Mouse (Mus musculus) kidney, embryonic 16.5 days (tissue): ENCODE data around the gene Ism1. TPM values are rescaled to one million over a fixed set of nuclear protein-coding genes. Genes with fewer than 3 reads are reported as not detected.
A peak's percentile ranks its signal among the peaks of the same experiment; 100 is the strongest.

Experiments
- ATAC-seq: fragments of 200-750 bp; cut with Nextera tagmentation; 2 replicates; pipeline ENCODE4 v1.8.0; 2017; ENCODE audit warnings: moderate TSS enrichment; ENCODE audit not compliant: low FRiP score, low TSS enrichment
- H3K27ac ChIP-seq: fragments of 300-500 bp; sonication (generic); 2 replicates; pipeline ENCODE4 v1.5.1; 2014; ENCODE audit warnings: low read length
- H3K27me3 ChIP-seq: fragments of 300-500 bp; sonication (generic); 2 replicates; pipeline ENCODE4 v1.6.1; 2014; ENCODE audit warnings: low read length, control low read depth, mixed read lengths; ENCODE audit not compliant: insufficient read depth
- H3K36me3 ChIP-seq: fragments of 300-500 bp; sonication (generic); 2 replicates; pipeline ENCODE4 v1.6.1; 2014; ENCODE audit warnings: low read length, control low read depth, mixed read lengths; ENCODE audit not compliant: insufficient read depth
- H3K4me1 ChIP-seq: fragments of 300-500 bp; sonication (generic); 2 replicates; pipeline ENCODE4 v1.6.1; 2014; ENCODE audit warnings: low read length, control low read depth, mixed read lengths; ENCODE audit not compliant: insufficient read depth
- H3K4me2 ChIP-seq: fragments of 300-500 bp; sonication (generic); replicated peaks from 2 replicates; pipeline ENCODE4 v1.6.1; 2014; ENCODE audit warnings: low read depth, low read length
- H3K4me3 ChIP-seq: fragments of 300-500 bp; sonication (generic); 2 replicates; pipeline ENCODE4 v1.5.1; 2014; ENCODE audit warnings: mild to moderate bottlenecking, low read length
- H3K9ac ChIP-seq: fragments of 300-500 bp; sonication (generic); replicated peaks from 2 replicates; pipeline ENCODE4 v1.6.1; 2014; ENCODE audit warnings: low read length
- H3K9me3 ChIP-seq: fragments of 300-500 bp; sonication (generic); 2 replicates; pipeline ENCODE4 v1.6.1; 2016; ENCODE audit warnings: low read length, control low read depth
- WGBS: fragments of 180-500 bp; shearing (Covaris S2); extraction: QIAGEN DNeasy Blood & Tissue Kit; methylation state at CpG from one replicate; pipeline ENCODE4 v1.1.7; 2014; 5-methylcytosine and 5-hydroxymethylcytosine counted together
- polyA plus RNA-seq: library from polyadenylated mRNA; unstranded; fragments of >200 nt; fragmentation: Nextera tagmentation; extraction: Ambion mirVana; gene quantifications from 2 replicates; pipeline ENCODE4 v1.2.1, GENCODE M21; 2015

The Ism1 gene
- polyA plus RNA-seq, 1 experiment from 2014 or later: 3.5 TPM

DNA sequence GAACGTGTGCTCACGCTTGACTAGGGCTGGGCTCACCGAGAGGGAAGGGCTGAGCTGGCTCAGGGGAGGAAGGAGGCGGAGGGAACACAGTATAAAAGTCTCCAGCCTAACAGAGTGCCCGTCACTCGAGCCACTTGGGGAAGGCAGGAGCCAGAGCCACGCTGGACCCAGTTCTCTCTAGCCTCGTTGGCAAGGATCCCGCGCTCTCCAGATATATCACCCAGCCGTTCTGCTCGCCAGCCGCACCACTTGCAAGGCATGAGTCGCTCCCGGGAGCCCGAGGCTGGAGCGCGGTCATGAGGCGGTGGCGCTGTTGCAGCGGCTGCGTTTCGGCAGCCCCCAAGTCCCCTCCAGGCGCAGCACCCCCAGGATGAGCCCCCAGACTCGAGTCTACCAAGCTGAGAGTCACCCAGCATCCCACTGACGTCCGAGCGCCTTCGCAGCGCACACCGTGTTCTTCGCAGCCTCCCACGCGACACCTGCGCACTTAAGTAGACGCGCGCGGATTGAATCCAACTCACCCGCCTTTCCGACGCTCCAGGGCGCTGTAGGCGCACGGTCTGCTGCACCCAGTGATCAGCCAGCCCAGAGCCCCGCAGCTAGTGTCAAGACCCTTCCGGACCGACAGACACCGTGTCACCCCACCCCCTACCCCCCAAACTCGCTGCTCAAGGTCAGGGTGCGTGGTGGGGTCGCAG, 764 bp upstream of the Ism1 start:
- H3K27me3 ChIP-seq: peaks cover 9% of the 10 kb centered on the region
- H3K4me2 ChIP-seq: peak overlapping the region; percentile 100
- under 1% methylated on average over 52 of the region's 52 CpGs for WGBS
- peak overlapping the region; percentile 82 for H3K9ac ChIP-seq
- H3K9me3 ChIP-seq: no peaks in the 10 kb centered on the region
- ATAC-seq: peak; percentile 88
- no peaks in the 10 kb centered on the region for H3K36me3 ChIP-seq
- peak overlapping the region; percentile 75 for H3K27ac ChIP-seq
- H3K4me1 ChIP-seq: peaks cover 20% of the 10 kb centered on the region; the same call in 1 of the 2 replicates
- peak overlapping the region; percentile 72 for H3K4me3 ChIP-seq

DNA sequence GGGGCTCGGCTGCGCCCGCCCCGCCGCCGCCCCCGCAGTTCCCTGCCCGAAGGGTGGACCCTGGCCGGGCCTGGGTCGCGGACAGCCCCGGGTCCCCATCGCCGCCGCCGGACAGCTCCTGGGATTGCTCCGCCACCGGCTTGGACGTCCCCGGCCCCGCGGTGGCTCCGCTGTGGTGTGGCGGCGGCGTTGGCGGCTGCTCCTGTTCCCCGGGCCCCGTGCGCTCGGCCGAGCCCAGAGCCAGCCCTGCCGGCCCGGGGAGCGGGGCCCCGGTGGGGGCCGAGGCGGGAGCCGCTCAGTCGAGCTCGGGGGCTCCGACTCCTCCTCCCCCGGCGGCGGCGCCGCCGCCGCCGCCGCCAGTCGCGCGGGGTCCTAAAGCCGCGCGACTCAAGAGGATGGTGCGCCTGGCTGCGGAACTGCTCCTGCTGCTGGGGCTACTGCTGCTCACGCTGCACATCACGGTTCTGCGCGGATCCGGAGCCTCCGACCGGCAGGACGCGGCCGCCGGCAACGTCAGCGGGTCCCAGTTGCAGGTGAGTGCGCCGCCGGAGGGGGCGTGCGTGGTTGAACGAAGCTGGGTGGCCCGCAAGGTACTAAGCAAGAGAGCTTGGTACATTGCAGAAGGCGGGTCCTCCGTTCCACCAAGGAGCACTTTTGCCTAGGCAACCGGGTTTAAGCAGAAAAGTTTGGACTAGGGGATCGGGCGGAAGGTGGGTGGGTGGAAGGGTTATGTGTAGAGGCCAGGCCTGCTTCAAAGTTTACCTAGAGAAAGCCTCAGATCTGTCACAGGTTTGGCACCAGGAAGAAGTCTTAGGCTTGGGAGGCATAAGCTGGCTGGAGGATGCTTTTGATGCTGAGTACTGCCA, 530 bp downstream of the Ism1 start:
- peak overlapping the region; percentile 72 for H3K4me3 ChIP-seq
- under 1% methylated on average over 45 of the region's 84 CpGs for WGBS
- H3K9ac ChIP-seq: peak overlapping the region; percentile 82
- peak overlapping the region; percentile 75 for H3K27ac ChIP-seq
- peak; percentile 86 for ATAC-seq
- H3K4me2 ChIP-seq: peak overlapping the region; percentile 100
- H3K36me3 ChIP-seq: no peaks in the 10 kb centered on the region
- H3K9me3 ChIP-seq: no peaks in the 10 kb centered on the region
- peaks cover 9% of the 10 kb centered on the region for H3K27me3 ChIP-seq
- peaks cover 20% of the 10 kb centered on the region; the same call in 1 of the 2 replicates for H3K4me1 ChIP-seq

DNA sequence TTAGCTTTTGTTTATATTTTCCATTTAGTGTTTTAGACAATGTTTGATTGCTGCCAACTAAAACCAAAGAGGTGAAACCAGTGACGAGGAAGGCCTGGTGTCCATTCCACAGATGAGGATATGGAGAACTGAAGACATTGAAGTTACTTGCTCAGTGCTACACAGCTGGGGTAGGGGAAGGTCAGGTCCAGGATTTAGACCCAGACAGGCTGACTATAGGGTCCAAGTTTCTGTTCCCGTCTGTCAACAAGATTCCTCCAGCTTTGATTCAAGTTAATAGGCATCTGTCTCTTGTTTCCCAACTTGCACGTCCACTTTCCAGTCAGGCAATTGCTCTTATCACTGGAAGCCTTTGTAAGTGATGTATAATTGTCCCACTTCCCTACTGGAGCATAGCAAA, 4.6 kb downstream of the Ism1 start:
- Histone ChIP-seq H3K36me3 (no peaks in the 10 kb centered on the region), H3K27me3 (peaks cover 5% of the 10 kb centered on the region), H3K4me2 (no peak overlapping the region), H3K27ac (no peak overlapping the region), H3K9ac (no peak overlapping the region), H3K9me3 (no peaks in the 10 kb centered on the region), H3K4me3 (no peak overlapping the region), H3K4me1 (peaks cover 11% of the 10 kb centered on the region; the same call in 1 of the 2 replicates)
- 73% methylated on average over 3 of the region's 3 CpGs for WGBS
- ATAC-seq: no peak

DNA sequence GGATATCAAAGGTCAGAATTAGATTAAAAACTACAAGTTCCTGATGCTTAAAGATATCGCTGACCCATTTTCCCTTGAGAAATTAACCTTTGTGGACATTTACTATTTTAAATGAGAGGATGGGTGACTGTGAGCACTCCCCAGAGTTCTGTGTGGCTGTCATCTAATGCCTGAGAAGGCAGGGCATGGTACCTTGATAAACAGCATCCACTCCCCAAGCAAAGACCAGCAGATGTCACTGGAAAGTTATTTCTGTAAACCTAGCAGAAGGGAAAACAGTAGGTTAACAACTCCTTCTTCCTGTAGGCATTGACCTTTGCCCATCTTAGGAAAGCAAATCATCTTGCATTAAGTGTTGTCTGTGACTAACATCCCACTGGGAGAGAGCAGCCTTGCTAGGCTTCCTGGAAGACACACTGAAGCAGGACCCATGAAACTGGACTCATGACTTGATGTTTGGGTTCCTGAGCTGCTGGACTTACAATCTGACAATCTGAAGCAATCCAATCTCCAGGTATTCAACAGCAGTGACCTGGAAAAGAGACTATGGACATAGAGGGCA, 11.5 kb downstream of the Ism1 start:
- Histone ChIP-seq H3K9ac (no peak overlapping the region), H3K4me3 (no peak overlapping the region), H3K27me3 (no peaks in the 10 kb centered on the region), H3K27ac (no peak overlapping the region), H3K4me2 (no peak overlapping the region), H3K4me1 (no peaks in the 10 kb centered on the region), H3K36me3 (no peaks in the 10 kb centered on the region), H3K9me3 (no peaks in the 10 kb centered on the region)
- WGBS: 37% methylated on average over 1 of the region's 1 CpGs
- peak; percentile 42; the same call in 1 of the 2 replicates for ATAC-seq

DNA sequence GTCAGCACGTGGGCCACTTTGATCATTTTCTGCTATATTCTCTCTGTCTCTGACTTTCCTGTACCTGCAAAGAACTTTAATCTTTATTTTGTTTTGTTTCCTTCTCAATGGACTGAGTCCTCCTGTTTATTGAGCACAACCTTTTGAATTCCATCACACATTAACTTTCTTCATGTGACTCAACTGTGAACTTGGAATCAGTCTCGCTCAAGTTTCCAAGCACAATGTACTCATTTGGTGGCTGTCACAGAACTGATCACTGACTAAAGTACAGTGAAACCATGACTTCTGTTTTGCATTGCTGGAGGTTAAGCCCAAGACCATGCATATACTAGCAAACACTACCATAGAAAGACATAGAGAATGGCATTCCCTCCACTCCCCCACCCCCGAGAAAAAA, 15.5 kb downstream of the Ism1 start:
- H3K36me3 ChIP-seq: no peaks in the 10 kb centered on the region
- H3K27me3 ChIP-seq: no peaks in the 10 kb centered on the region
- no peak overlapping the region for H3K4me2 ChIP-seq
- H3K4me1 ChIP-seq: no peaks in the 10 kb centered on the region
- H3K9me3 ChIP-seq: no peaks in the 10 kb centered on the region
- no peak overlapping the region for H3K4me3 ChIP-seq
- H3K9ac ChIP-seq: no peak overlapping the region
- no peak for ATAC-seq
- H3K27ac ChIP-seq: no peak overlapping the region
- WGBS: 79% methylated on average over 3 of the region's 3 CpGs

DNA sequence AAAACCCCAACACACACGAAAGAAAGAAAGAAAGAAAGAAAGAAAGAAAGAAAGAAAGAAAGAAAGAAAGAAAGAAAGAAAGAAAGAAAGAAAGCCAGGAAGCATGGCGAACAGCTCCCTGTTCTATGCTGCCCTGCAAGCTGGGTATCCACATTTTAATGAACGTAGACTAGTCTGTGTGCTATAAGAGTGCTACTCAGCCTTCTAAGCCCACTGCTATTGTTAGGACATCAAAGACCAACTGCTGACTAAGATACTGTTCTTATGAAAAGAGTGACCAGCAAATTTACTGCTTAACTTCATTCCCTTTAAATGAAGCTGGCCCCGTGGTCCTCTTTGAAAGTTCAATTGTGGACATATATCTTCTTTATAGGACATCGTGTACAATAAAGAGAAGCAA, 16.7 kb downstream of the Ism1 start:
- Histone ChIP-seq H3K4me1 (no peaks in the 10 kb centered on the region), H3K4me3 (no peak overlapping the region), H3K4me2 (no peak overlapping the region), H3K36me3 (no peaks in the 10 kb centered on the region), H3K9me3 (no peaks in the 10 kb centered on the region), H3K27ac (no peak overlapping the region), H3K27me3 (no peaks in the 10 kb centered on the region), H3K9ac (no peak overlapping the region)
- 65% methylated on average over 5 of the region's 5 CpGs for WGBS
- ATAC-seq: no peak

DNA sequence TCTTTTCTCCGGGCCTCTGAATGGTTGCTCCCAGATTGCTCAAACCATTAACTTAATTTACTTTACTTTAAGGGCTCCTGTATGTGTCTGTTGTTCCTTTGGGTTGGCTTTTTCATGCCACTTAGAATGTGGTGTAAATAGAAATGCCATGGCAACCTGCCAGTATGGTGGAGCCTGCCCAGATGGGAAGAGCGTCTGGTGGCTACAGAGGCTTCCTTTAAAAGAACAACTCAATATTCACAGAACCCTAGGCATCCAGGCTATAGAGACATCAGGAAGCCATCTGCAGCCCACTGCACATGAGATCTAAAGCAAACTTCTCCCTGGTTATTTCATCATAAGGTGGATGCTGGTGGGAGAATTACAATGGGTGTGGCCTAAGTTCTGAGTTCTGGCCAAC, 18.6 kb downstream of the Ism1 start:
- peaks cover 9% of the 10 kb centered on the region for H3K36me3 ChIP-seq
- no peaks in the 10 kb centered on the region for H3K4me1 ChIP-seq
- ATAC-seq: no peak
- H3K4me3 ChIP-seq: no peak overlapping the region
- no peaks in the 10 kb centered on the region for H3K27me3 ChIP-seq
- peaks cover 9% of the 10 kb centered on the region for H3K9me3 ChIP-seq
- H3K4me2 ChIP-seq: no peak overlapping the region
- H3K27ac ChIP-seq: no peak overlapping the region
- no peak overlapping the region for H3K9ac ChIP-seq
- 55% methylated on average over 2 of the region's 2 CpGs for WGBS

DNA sequence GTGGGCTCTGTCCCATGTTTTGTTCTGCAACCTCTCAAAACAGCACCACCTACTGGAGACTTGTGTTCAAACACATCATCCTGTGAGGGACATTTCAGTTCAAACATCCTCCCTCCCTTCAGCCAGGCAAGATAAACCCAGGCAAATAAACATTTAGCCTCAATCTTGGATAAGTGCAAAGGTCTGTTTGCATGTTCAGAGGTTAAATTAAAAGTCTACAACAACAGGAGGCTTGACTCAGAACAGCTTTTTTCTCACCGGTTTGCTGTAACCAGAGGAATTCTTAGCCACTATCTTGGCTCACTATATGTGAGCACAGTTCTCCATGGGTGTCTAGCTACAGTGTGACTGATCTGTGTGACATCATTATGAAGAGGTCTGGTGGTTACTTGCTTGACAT, 22.6 kb downstream of the Ism1 start:
- WGBS: 70% methylated on average over 1 of the region's 1 CpGs
- Histone ChIP-seq H3K4me1 (no peaks in the 10 kb centered on the region), H3K4me3 (no peak overlapping the region), H3K9me3 (peaks cover 9% of the 10 kb centered on the region), H3K9ac (no peak overlapping the region), H3K27ac (no peak overlapping the region), H3K4me2 (no peak overlapping the region), H3K27me3 (no peaks in the 10 kb centered on the region), H3K36me3 (peaks cover 9% of the 10 kb centered on the region)
- ATAC-seq: no peak

DNA sequence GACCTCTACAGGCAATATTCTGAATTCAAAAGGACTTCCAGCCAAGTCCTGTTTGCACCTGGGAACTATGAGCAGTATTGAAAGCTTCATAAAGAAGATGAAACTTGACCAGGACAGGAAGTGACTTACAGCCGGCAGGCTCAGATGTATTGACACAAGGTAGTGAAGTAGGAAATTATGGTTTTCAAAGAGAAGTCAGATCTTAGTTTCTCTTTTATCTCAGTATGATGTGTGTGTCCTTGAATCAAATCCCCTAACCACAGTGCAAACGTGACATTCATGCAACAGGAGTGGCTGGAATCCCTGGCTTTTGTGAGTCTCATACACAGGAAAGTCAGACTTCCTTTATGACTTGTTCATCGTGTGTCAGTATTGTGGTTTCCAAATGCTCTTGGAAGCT, 27.0 kb downstream of the Ism1 start:
- Histone ChIP-seq H3K36me3 (peaks cover 9% of the 10 kb centered on the region), H3K9me3 (peaks cover 9% of the 10 kb centered on the region), H3K4me3 (no peak overlapping the region), H3K4me1 (0 out of 2 replicates have a peak, but pooled peaks cover 6% of the 10 kb centered on the region), H3K9ac (no peak overlapping the region), H3K4me2 (no peak overlapping the region), H3K27me3 (no peaks in the 10 kb centered on the region), H3K27ac (no peak overlapping the region)
- WGBS: 68% methylated on average over 3 of the region's 3 CpGs
- ATAC-seq: no peak
